Mouse (Mus musculus): Measurements from ENCODE around the gene Ddx39b. TPM values are rescaled to one million over a fixed set of nuclear protein-coding genes. Genes with fewer than 3 reads are reported as not detected.

Ddx39b gene
- polyA plus RNA-seq, 1 experiment = 268 TPM

DNA sequence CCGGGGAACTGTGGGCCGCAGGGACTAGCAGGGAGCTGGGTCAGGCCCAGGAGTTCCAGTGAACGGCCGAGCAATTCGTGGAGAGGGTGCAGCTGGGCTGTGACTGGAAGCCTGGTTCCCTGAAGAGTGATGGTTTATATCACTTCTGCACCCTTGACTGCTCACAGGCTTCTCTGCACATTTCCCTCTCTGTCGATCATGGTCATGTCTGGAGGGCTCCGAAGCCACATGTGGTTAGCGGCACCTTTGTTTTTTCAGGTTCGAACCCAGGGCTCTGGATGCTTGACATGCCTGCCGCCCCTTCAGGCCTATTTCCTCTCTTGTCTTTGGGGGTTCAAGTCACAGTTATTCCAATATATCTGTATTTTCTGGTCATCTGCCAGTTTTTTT, 36.2 kb upstream of the Ddx39b start:
- Histone ChIP-seq H3K4me2 (ENCODE audit: low read depth) (no peak overlapping the region), H3K4me3 (no peak overlapping the region), H3K36me3 (ENCODE audit: control insufficient read depth, insufficient read depth) (no peaks in the 10 kb centered on the region), H3ac (ENCODE audit: control insufficient read depth, insufficient read length) (no peak overlapping the region), H3K27me3 (ENCODE audit: control insufficient read depth, insufficient read depth, insufficient read length) (no peaks in the 10 kb centered on the region), H3K79me2 (ENCODE audit: control insufficient read depth, insufficient read depth) (no peaks in the 10 kb centered on the region)
- no peak for TF ChIP-seq MAX (IDR thresholded peaks at IDR 0.05; ENCODE audit: low read depth)
- no peak for TF ChIP-seq MYOD1 (IDR thresholded peaks at IDR 0.05; ENCODE audit: control insufficient read depth in 1 of 3, insufficient read length in 2 of 3, low read depth in 2 of 3)
- TF ChIP-seq SRF (IDR thresholded peaks at IDR 0.05; ENCODE audit: control insufficient read depth, insufficient read length, low read depth) = no peak
- TF ChIP-seq E2F4 (IDR thresholded peaks at IDR 0.05; ENCODE audit: insufficient read depth) = no peak
- no peak for TF ChIP-seq POLR2A (IDR thresholded peaks at IDR 0.05; ENCODE audit: insufficient read length, low read depth)
- TF ChIP-seq REST (IDR thresholded peaks at IDR 0.05; ENCODE audit: insufficient read depth, insufficient read length) = no peak
- no peak for TF ChIP-seq MYOG (IDR thresholded peaks at IDR 0.05; ENCODE audit: control insufficient read depth in 1 of 3, insufficient read depth in 1 of 3, insufficient read length in 2 of 3, low read depth in 2 of 3)
- TF ChIP-seq TCF3 (IDR thresholded peaks at IDR 0.05; ENCODE audit: insufficient read length, low read depth) = no peak
- TF ChIP-seq TCF12 (IDR thresholded peaks at IDR 0.05; ENCODE audit: insufficient read depth, poor library complexity, severe bottlenecking) = no peak
- TF ChIP-seq POLR2AphosphoS2 (IDR thresholded peaks at IDR 0.05; ENCODE audit: insufficient read length, low read depth) = no peak
- TF ChIP-seq CEBPB (IDR thresholded peaks at IDR 0.05; ENCODE audit: insufficient read depth, poor library complexity, severe bottlenecking) = no peak
- no peak for TF ChIP-seq USF1 (IDR thresholded peaks at IDR 0.05; ENCODE audit: low read depth)

DNA sequence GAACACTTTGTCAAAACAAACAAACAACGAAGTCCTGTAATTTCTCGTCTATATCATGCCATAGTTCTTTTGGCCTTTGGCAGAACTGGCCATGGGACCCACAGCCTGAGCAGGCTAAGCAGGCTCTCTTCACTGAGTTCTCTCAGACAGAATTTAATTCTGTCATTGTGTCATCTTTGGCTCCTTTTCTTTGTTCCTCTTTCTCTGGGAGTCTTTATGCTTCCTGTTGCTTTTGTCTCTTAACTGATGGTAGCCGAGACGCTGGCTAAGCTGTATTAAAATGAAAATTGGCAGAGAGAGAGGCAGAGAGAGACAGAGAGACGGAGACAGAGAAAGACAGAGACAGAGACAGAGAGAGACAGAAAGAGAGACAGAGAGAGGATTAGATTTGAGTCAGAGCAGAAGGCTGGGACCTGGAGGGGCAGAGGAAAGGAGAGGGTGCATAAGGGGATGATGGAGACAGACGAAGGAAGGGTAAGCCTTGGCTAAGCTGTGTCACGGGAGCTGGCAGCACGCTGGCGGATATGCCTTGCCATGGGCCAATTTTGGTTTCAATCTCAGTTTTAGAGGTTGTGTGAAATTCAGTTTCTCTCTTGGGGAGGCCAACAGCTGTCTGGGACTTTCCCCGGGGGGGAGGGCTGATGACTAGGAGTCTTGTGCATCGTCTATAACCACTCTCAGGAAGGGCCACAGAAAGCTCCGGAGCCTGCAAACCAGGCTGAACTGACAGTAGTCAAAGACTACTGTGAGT, 31.6 kb upstream of the Ddx39b start:
- TF ChIP-seq CEBPB (IDR thresholded peaks at IDR 0.05; ENCODE audit: insufficient read depth, poor library complexity, severe bottlenecking) (no peak), REST (IDR thresholded peaks at IDR 0.05; ENCODE audit: insufficient read depth, insufficient read length) (no peak), TCF12 (IDR thresholded peaks at IDR 0.05; ENCODE audit: insufficient read depth, poor library complexity, severe bottlenecking) (no peak), E2F4 (IDR thresholded peaks at IDR 0.05; ENCODE audit: insufficient read depth) (no peak), TCF3 (IDR thresholded peaks at IDR 0.05; ENCODE audit: insufficient read length, low read depth) (no peak), POLR2AphosphoS2 (IDR thresholded peaks at IDR 0.05; ENCODE audit: insufficient read length, low read depth) (no peak)
- Histone ChIP-seq H3K27me3 (ENCODE audit: control insufficient read depth, insufficient read depth, insufficient read length) (no peaks in the 10 kb centered on the region), H3K4me2 (ENCODE audit: low read depth) (no peak overlapping the region), H3K4me3 (no peak overlapping the region), H3K36me3 (ENCODE audit: control insufficient read depth, insufficient read depth) (no peaks in the 10 kb centered on the region), H3ac (ENCODE audit: control insufficient read depth, insufficient read length) (no peak overlapping the region), H3K79me2 (ENCODE audit: control insufficient read depth, insufficient read depth) (no peaks in the 10 kb centered on the region)

- TF ChIP-seq MYOG (IDR thresholded peaks at IDR 0.05; ENCODE audit: control insufficient read depth in 1 of 3, insufficient read depth in 1 of 3, insufficient read length in 2 of 3, low read depth in 2 of 3) (no peak), SRF (IDR thresholded peaks at IDR 0.05; ENCODE audit: control insufficient read depth, insufficient read length, low read depth) (no peak), POLR2A (IDR thresholded peaks at IDR 0.05; ENCODE audit: insufficient read length, low read depth) (no peak), REST (IDR thresholded peaks at IDR 0.05; ENCODE audit: insufficient read depth, insufficient read length) (no peak), TCF12 (IDR thresholded peaks at IDR 0.05; ENCODE audit: insufficient read depth, poor library complexity, severe bottlenecking) (no peak), USF1 (IDR thresholded peaks at IDR 0.05; ENCODE audit: low read depth) (no peak), TCF3 (IDR thresholded peaks at IDR 0.05; ENCODE audit: insufficient read length, low read depth) (no peak), MAX (IDR thresholded peaks at IDR 0.05; ENCODE audit: low read depth) (no peak), CEBPB (IDR thresholded peaks at IDR 0.05; ENCODE audit: insufficient read depth, poor library complexity, severe bottlenecking) (no peak), E2F4 (IDR thresholded peaks at IDR 0.05; ENCODE audit: insufficient read depth) (no peak), POLR2AphosphoS2 (IDR thresholded peaks at IDR 0.05; ENCODE audit: insufficient read length, low read depth) (no peak)
- Histone ChIP-seq H3K4me2 (ENCODE audit: low read depth) (no peak overlapping the region), H3ac (ENCODE audit: control insufficient read depth, insufficient read length) (no peak overlapping the region), H3K4me3 (no peak overlapping the region), H3K36me3 (ENCODE audit: control insufficient read depth, insufficient read depth) (no peaks in the 10 kb centered on the region), H3K79me2 (ENCODE audit: control insufficient read depth, insufficient read depth) (no peaks in the 10 kb centered on the region), H3K27me3 (ENCODE audit: control insufficient read depth, insufficient read depth, insufficient read length) (no peaks in the 10 kb centered on the region)
These were observed 31.0 kb upstream of the Ddx39b start for GRCm38 (mm10) chr17:35210593-35210992.

DNA sequence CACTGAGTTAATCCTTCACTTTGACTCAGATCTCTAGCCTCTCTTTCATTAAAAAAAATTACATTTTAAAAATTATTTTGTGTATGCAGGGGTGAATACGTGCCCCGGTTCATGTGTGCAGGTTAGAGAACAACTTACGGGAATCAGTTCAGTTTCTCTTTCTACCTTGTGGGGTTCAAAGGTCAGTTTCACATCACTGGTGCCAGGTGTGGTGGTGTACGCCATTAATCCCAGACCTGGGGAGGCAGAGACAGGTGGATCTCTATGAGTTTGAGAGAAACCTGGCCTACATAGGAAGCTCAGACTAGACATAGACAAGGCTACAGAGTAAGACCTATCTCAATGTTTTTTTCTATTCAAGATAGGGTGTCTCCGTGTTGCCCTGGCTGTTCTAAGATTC, 28.5 kb upstream of the Ddx39b start:
- Histone ChIP-seq H3K4me2 (ENCODE audit: low read depth) (no peak overlapping the region), H3K4me3 (no peak overlapping the region), H3ac (ENCODE audit: control insufficient read depth, insufficient read length) (no peak overlapping the region), H3K79me2 (ENCODE audit: control insufficient read depth, insufficient read depth) (no peaks in the 10 kb centered on the region), H3K36me3 (ENCODE audit: control insufficient read depth, insufficient read depth) (no peaks in the 10 kb centered on the region), H3K27me3 (ENCODE audit: control insufficient read depth, insufficient read depth, insufficient read length) (no peaks in the 10 kb centered on the region)
- TF ChIP-seq POLR2AphosphoS2 (IDR thresholded peaks at IDR 0.05; ENCODE audit: insufficient read length, low read depth) (no peak), TCF12 (IDR thresholded peaks at IDR 0.05; ENCODE audit: insufficient read depth, poor library complexity, severe bottlenecking) (no peak), MYOG (IDR thresholded peaks at IDR 0.05; ENCODE audit: control insufficient read depth in 1 of 3, insufficient read depth in 1 of 3, insufficient read length in 2 of 3, low read depth in 2 of 3) (no peak), TCF3 (IDR thresholded peaks at IDR 0.05; ENCODE audit: insufficient read length, low read depth) (no peak)

DNA sequence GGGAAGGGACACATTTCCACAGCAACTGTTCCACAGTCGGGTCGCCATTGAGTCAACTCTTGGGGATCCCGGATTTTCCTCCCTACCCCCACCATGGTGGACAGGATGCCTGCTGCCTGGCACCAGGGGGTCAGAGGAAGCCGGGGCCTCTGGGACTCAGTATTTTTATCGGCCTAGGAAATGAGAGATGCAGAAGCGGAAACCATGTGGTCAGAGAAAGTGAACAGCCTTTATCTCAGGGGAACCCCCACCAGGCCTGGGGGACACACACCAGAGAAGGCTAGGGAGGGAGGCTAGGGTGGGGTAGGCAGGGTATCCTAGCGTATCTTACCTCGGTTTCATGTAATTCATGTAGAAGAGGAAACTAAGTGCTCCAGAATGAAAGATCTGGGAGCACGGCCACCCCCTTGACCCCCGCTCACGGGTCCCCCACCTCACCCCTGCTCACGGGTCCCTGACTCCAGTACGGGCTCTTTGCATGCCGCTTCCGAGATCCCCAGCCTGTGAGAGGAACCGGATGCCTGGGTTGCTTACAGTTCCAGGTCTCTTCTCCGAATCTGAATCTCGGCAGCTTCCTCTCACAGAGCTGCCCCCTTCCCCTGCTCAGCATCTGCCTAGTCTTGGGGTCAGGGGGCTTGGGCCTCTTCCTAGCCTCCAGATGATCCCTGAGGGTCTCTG, 22.9 kb upstream of the Ddx39b start:
- no peaks in the 10 kb centered on the region for H3K27me3 ChIP-seq (ENCODE audit: control insufficient read depth, insufficient read depth, insufficient read length)
- H3K4me3 ChIP-seq = no peak overlapping the region
- no peak overlapping the region for H3K4me2 ChIP-seq (ENCODE audit: low read depth)
- peaks cover 5% of the 10 kb centered on the region for H3K36me3 ChIP-seq (ENCODE audit: control insufficient read depth, insufficient read depth)
- no peak for TF ChIP-seq MAX (IDR thresholded peaks at IDR 0.05; ENCODE audit: low read depth)
- no peak for TF ChIP-seq MYOG (IDR thresholded peaks at IDR 0.05; ENCODE audit: control insufficient read depth in 1 of 3, insufficient read depth in 1 of 3, insufficient read length in 2 of 3, low read depth in 2 of 3)
- TF ChIP-seq POLR2AphosphoS2 (IDR thresholded peaks at IDR 0.05; ENCODE audit: insufficient read length, low read depth) = no peak
- TF ChIP-seq REST (IDR thresholded peaks at IDR 0.05; ENCODE audit: insufficient read depth, insufficient read length) = no peak
- TF ChIP-seq TCF12 (IDR thresholded peaks at IDR 0.05; ENCODE audit: insufficient read depth, poor library complexity, severe bottlenecking) = no peak
- TF ChIP-seq SRF (IDR thresholded peaks at IDR 0.05; ENCODE audit: control insufficient read depth, insufficient read length, low read depth) = no peak
- no peak for TF ChIP-seq POLR2A (IDR thresholded peaks at IDR 0.05; ENCODE audit: insufficient read length, low read depth)
- TF ChIP-seq CEBPB (IDR thresholded peaks at IDR 0.05; ENCODE audit: insufficient read depth, poor library complexity, severe bottlenecking) = no peak
- TF ChIP-seq USF1 (IDR thresholded peaks at IDR 0.05; ENCODE audit: low read depth) = no peak
- TF ChIP-seq TCF3 (IDR thresholded peaks at IDR 0.05; ENCODE audit: insufficient read length, low read depth) = no peak
- no peak for TF ChIP-seq E2F4 (IDR thresholded peaks at IDR 0.05; ENCODE audit: insufficient read depth)
- no peaks in the 10 kb centered on the region for H3K79me2 ChIP-seq (ENCODE audit: control insufficient read depth, insufficient read depth)
- no peak overlapping the region for H3ac ChIP-seq (ENCODE audit: control insufficient read depth, insufficient read length)
